Mouse (Mus musculus): ENCODE data around the gene Krt80. TPM values are rescaled to one million over a fixed set of nuclear protein-coding genes. Genes with fewer than 3 reads are reported as not detected.
A peak's percentile ranks its signal among the peaks of the same experiment; 100 is the strongest.

Krt80 gene
- 63.0 and 75.8 TPM in 2 replicates for polyA plus RNA-seq (2015; fragmentation: Nextera tagmentation; extraction: Ambion mirVana)

GRCm38 (mm10) chr15:101370101-101370911, at the start of gene Krt80:
Gene Krt80 (minus strand): TSS chr15:101370162.
- ATAC-seq (ENCODE audit: low FRiP score, low TSS enrichment) (peak; percentile 79), DNase-seq (ENCODE audit: low spot score) (peak; percentile 85)
- Histone ChIP-seq H3K4me2 (replicated peaks; ENCODE audit: low read depth) (peak within 1 kb of the TSS; percentile 44; the same call in 1 of the 2 replicates), H3K9me3 (ENCODE audit: control insufficient read depth, low read length) (no peaks in the 10 kb centered on the region), H3K36me3 (ENCODE audit: control insufficient read depth, insufficient read depth, low read length) (no peaks in the 10 kb centered on the region), H3K27ac (replicated peaks) (peak within 1 kb of the TSS; percentile 87), H3K4me1 (replicated peaks; ENCODE audit: control insufficient read depth, insufficient read depth) (peaks cover 18% of the 10 kb centered on the region), H3K4me3 (ENCODE audit: low read depth, low read length) (peak within 1 kb of the TSS; percentile 10; the same call in 1 of the 2 replicates), H3K27me3 (ENCODE audit: control insufficient read depth, insufficient read depth, low read length) (no peaks in the 10 kb centered on the region), H3K9ac (ENCODE audit: low read length) (peak within 1 kb of the TSS; percentile 52)
- WGBS: 19% methylated on average over 22 of the region's 22 CpGs
- TF ChIP-seq CTCF (IDR thresholded peaks at IDR 0.05; ENCODE audit: low read depth) (no peak), EP300 (optimal IDR thresholded peaks at IDR 0.05) (no peak)

GRCm38 (mm10) chr15:101418950-101419349, 49.0 kb upstream of the Krt80 start:
- Histone ChIP-seq H3K9me3 (ENCODE audit: control insufficient read depth, low read length) (no peaks in the 10 kb centered on the region), H3K4me2 (replicated peaks; ENCODE audit: low read depth) (no peak overlapping the region), H3K4me3 (ENCODE audit: low read depth, low read length) (no peak overlapping the region), H3K27me3 (ENCODE audit: control insufficient read depth, insufficient read depth, low read length) (no peaks in the 10 kb centered on the region), H3K4me1 (replicated peaks; ENCODE audit: control insufficient read depth, insufficient read depth) (no peaks in the 10 kb centered on the region), H3K27ac (replicated peaks) (no peak overlapping the region), H3K36me3 (ENCODE audit: control insufficient read depth, insufficient read depth, low read length) (no peaks in the 10 kb centered on the region; the same call in 1 of the 2 replicates), H3K9ac (ENCODE audit: low read length) (no peak overlapping the region)
- TF ChIP-seq CTCF (IDR thresholded peaks at IDR 0.05; ENCODE audit: low read depth): no peak
- TF ChIP-seq EP300 (optimal IDR thresholded peaks at IDR 0.05): no peak
- DNase-seq (ENCODE audit: low spot score) (no peak), ATAC-seq (ENCODE audit: low FRiP score, low TSS enrichment) (no peak)
- WGBS: 55% methylated on average over 4 of the region's 4 CpGs

- Histone ChIP-seq H3K4me3 (ENCODE audit: low read depth, low read length) (no peak overlapping the region), H3K9me3 (ENCODE audit: control insufficient read depth, low read length) (no peaks in the 10 kb centered on the region), H3K27ac (replicated peaks) (peak overlapping the region; percentile 45; the same call in 1 of the 2 replicates), H3K27me3 (ENCODE audit: control insufficient read depth, insufficient read depth, low read length) (no peaks in the 10 kb centered on the region), H3K9ac (ENCODE audit: low read length) (no peak overlapping the region), H3K4me1 (replicated peaks; ENCODE audit: control insufficient read depth, insufficient read depth) (no peaks in the 10 kb centered on the region), H3K4me2 (replicated peaks; ENCODE audit: low read depth) (no peak overlapping the region), H3K36me3 (ENCODE audit: control insufficient read depth, insufficient read depth, low read length) (no peaks in the 10 kb centered on the region)
- 40% methylated on average over 11 of the region's 11 CpGs for whole genome bisulfite sequencing
- peak; percentile 63 for ATAC-seq (ENCODE audit: low FRiP score, low TSS enrichment)
- TF ChIP-seq CTCF (IDR thresholded peaks at IDR 0.05; ENCODE audit: low read depth): no peak
- TF ChIP-seq EP300 (optimal IDR thresholded peaks at IDR 0.05): no peak
- DNase-seq (ENCODE audit: low spot score): peak; percentile 55
Observed at GRCm38 (mm10) chr15:101414807-101415565, 45.0 kb upstream of the Krt80 start.

GRCm38 (mm10) chr15:101413916-101414635, 44.1 kb upstream of the Krt80 start:
- peak overlapping the region; percentile 56 for H3K4me2 ChIP-seq (replicated peaks; ENCODE audit: low read depth)
- no peak overlapping the region for H3K9ac ChIP-seq (ENCODE audit: low read length)
- H3K27me3 ChIP-seq (ENCODE audit: control insufficient read depth, insufficient read depth, low read length): no peaks in the 10 kb centered on the region
- no peak overlapping the region for H3K4me3 ChIP-seq (ENCODE audit: low read depth, low read length)
- peak; percentile 46 for DNase-seq (ENCODE audit: low spot score)
- H3K4me1 ChIP-seq (replicated peaks; ENCODE audit: control insufficient read depth, insufficient read depth): no peaks in the 10 kb centered on the region
- no peaks in the 10 kb centered on the region for H3K36me3 ChIP-seq (ENCODE audit: control insufficient read depth, insufficient read depth, low read length)
- peak overlapping the region; percentile 35; the same call in 1 of the 2 replicates for H3K27ac ChIP-seq (replicated peaks)
- ATAC-seq (ENCODE audit: low FRiP score, low TSS enrichment): no peak
- H3K9me3 ChIP-seq (ENCODE audit: control insufficient read depth, low read length): no peaks in the 10 kb centered on the region
- no peak for TF ChIP-seq EP300 (optimal IDR thresholded peaks at IDR 0.05)
- peak; percentile 57 for TF ChIP-seq CTCF (IDR thresholded peaks at IDR 0.05; ENCODE audit: low read depth)
- 42% methylated on average over 7 of the region's 7 CpGs for WGBS

- WGBS: 25% methylated on average over 31 of the region's 31 CpGs
- Histone ChIP-seq H3K4me2 (replicated peaks; ENCODE audit: low read depth) (peak overlapping the region; percentile 56), H3K9me3 (ENCODE audit: control insufficient read depth, low read length) (no peaks in the 10 kb centered on the region), H3K27ac (replicated peaks) (peak overlapping the region; percentile 77), H3K9ac (ENCODE audit: low read length) (peak overlapping the region; percentile 61), H3K27me3 (ENCODE audit: control insufficient read depth, insufficient read depth, low read length) (no peaks in the 10 kb centered on the region), H3K36me3 (ENCODE audit: control insufficient read depth, insufficient read depth, low read length) (no peaks in the 10 kb centered on the region), H3K4me3 (ENCODE audit: low read depth, low read length) (peak overlapping the region; percentile 36), H3K4me1 (replicated peaks; ENCODE audit: control insufficient read depth, insufficient read depth) (no peaks in the 10 kb centered on the region)
- TF ChIP-seq EP300 (optimal IDR thresholded peaks at IDR 0.05) (no peak), CTCF (IDR thresholded peaks at IDR 0.05; ENCODE audit: low read depth) (no peak)
- peak; percentile 82 for ATAC-seq (ENCODE audit: low FRiP score, low TSS enrichment)
- peak; percentile 88 for DNase-seq (ENCODE audit: low spot score)
Observed at GRCm38 (mm10) chr15:101412188-101412587, 42.2 kb upstream of the Krt80 start.
